Mouse (Mus musculus): Measurements from ENCODE around the gene Ebf1. TPM values are rescaled to one million over a fixed set of nuclear protein-coding genes. Genes with fewer than 3 reads are reported as not detected.

Ebf1 gene
- polyA plus RNA-seq, 1 experiment: 2.8 TPM

DNA sequence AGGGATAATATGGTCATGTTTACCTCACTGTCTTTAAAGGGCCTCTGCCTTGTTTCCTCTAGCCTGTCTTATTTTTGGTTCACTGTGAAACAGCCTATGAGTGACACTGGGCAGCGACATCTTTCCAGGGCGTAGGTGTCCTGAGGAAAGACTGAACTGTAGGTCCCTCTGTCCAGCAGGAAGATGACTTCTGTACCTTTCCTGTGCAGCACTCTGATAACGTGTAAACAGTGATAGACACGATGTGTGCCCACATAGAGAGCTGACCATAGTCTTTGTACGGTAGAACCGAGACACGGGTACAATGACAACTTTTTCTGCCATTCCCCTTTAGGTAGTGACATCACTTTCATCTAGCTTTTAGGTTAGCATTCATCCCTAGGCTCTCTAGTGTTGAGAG is 357.2 kb downstream of the Ebf1 start:
- no peak for DNase-seq (ENCODE audit: low read depth, low spot score)
- 83% methylated on average over 7 of the region's 7 CpGs for WGBS

DNA sequence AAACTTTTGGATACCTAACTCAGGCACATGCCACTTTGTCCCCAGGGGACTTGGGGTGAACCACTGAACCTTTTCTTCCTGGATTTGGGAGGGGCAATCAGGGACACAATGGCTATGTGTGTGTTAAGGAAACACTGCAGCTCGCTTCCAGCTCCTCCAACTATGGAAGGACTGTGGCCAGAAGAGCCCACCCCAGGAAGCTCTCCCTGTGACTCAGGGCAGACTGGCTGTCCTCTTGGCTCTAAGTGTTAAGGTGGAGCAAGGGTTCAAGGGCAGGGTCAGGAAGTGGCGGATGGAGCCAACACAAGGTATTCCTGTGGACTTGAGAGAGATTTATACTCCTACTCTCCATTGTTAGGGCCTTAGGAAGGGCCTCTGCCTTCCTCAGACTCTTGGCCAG is 358.0 kb downstream of the Ebf1 start:
- 50% methylated on average over 2 of the region's 2 CpGs for WGBS
- no peak for DNase-seq (ENCODE audit: low read depth, low spot score)

DNA sequence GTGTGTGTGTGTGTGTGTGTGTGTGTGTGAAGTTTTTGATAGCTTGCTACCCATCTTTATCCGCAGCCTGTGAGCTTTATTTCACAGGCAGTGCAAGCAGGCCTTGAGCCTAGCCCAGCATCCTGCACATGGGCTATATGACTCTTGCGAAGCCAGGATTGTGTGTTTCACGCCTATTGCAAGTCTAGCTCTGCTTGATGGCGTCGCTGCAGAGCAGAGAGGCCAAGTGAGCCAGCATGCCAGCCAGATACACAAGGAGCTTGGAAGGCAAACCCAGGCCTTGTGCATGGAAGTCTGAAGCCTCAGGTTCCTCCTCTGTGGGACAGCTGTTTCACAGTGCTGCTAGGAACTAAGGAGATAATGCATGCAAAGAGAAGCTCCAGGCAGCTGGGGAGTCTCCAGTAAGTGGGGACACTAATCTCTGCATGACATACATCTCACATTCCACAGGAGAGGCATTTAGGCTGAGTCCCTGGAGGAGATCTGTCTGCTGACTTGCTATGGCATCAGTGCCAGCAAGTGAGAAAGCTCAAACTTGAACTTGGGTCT is 359.2 kb downstream of the Ebf1 start:
- WGBS: 90% methylated on average over 5 of the region's 5 CpGs
- no peak for DNase-seq (ENCODE audit: low read depth, low spot score)

DNA sequence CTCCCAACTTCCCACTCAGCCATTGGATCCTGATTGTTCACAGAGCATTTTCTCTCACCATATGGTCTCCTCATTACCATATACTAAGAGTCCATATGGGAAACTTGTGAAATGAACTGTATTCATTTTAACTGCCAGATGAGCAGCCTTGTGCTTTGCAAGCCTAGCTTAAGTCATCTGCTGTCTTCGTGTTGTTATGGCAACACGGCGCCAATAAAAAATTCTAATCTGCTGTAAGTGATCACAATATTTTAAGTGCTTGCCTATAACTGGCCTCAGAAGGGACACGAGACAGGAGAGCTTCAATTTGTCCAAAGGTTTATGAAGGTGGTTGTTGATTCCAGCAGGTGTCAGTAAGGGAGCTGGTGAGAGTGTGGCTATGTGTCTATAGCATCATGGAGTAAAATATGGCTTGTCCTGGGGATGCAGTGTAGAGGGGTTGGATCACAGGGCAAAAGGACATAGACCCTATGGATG is 360.8 kb downstream of the Ebf1 start:
- WGBS: 72% methylated on average over 4 of the region's 4 CpGs
- DNase-seq (ENCODE audit: low read depth, low spot score): no peak

DNA sequence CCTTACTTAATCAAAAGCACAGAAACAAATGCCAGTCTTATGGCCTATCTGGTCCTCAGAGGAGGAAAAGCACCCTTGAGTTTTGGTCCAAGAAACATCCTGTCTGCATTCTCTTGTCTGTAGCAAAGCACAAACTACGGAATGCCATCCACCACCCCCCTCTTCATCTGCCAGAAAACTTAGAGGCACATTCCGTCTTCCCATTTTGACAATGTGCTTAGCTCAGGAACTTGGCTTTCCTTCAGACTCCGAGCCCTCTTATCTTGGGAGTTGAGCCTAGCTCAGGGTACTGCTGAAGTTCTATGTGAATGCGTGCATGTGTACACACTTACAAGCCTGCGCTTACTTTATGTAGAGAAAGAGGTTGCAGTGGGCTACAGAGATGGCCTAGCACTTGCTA is 362.3 kb downstream of the Ebf1 start:
- WGBS: 70% methylated on average over 5 of the region's 5 CpGs
- no peak for DNase-seq (ENCODE audit: low read depth, low spot score)

DNA sequence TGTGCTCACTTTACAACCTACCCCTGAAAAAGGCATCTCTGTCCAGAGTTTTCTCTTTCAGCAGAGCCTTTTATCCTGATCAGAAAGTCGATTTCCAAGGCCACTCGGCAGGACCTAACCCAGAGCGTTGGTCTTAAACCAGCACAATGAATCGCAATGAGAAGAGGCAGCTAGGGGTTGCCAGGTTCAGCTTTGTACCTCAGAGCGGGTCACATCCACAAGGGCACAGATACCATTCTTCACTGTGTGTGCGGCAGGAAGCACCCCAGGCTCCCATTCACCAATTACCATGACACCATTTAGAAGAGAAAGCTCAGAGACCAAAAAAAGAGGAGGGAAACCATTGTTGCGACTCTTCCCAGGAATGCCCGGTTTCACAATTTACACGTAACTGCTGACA is 365.1 kb downstream of the Ebf1 start:
- WGBS: 73% methylated on average over 9 of the region's 9 CpGs
- no peak for DNase-seq (ENCODE audit: low read depth, low spot score)

DNA sequence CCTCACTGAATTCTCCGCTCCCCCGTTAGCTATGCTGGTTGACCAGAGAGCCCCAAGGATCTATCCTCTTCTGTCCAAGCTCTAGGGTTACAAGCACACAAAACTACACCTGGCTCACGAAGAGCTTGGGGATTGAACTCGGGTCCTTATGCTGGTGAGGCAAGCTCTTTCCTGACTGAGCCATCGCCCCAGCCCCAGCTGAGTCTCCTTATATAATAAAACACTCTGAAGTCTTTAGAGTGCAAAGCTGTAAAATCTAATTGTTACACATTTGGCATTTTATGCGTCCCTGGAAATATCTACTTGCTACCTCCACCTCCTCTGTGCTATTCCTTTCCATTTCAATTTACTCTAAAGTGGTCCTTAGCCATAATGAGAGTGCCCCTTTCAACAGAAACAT is 366.8 kb downstream of the Ebf1 start:
- WGBS: 73% methylated on average over 6 of the region's 6 CpGs
- DNase-seq (ENCODE audit: low read depth, low spot score): no peak

DNA sequence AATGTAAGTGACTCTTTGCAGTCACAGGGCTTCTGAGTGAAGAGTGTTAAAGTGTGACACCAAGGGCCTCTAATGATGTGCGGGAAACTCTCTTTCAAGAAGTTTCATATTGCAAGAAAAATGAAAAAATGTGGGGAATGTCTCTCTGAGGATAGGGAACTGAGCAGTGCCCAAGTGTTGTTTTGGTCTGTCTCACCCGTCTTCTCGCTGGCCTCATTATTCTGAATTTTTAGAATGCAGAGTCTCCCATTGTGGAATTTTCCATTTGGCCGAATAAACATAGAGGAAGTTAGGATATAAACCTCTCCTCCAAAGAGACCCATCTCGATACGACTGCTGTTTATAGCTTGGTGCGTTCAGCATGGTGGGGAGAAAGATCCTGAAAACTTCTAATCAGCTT is 367.3 kb downstream of the Ebf1 start:
- WGBS: 62% methylated on average over 7 of the region's 7 CpGs
- DNase-seq (ENCODE audit: low read depth, low spot score): no peak

DNA sequence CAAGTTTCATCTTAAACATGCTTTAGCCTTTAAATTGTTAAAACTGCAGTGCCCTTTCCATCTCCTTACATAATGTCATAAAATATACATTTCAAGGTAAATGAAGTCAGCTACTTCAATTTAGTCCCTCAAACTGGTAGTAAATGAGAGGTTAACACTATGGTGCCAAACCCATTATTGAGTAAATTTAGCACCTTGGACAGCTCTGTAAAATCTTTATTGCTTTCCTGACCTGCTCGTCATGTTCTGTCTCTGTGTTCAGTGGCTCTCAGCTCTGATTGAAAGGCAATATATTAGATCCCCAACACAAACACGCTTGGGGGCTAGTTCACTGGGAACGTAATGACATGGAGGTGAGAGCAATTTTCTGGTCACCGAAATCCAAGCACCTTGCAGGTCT is 370.7 kb downstream of the Ebf1 start:
- 20% methylated on average over 4 of the region's 4 CpGs for WGBS
- DNase-seq (ENCODE audit: low read depth, low spot score): no peak

DNA sequence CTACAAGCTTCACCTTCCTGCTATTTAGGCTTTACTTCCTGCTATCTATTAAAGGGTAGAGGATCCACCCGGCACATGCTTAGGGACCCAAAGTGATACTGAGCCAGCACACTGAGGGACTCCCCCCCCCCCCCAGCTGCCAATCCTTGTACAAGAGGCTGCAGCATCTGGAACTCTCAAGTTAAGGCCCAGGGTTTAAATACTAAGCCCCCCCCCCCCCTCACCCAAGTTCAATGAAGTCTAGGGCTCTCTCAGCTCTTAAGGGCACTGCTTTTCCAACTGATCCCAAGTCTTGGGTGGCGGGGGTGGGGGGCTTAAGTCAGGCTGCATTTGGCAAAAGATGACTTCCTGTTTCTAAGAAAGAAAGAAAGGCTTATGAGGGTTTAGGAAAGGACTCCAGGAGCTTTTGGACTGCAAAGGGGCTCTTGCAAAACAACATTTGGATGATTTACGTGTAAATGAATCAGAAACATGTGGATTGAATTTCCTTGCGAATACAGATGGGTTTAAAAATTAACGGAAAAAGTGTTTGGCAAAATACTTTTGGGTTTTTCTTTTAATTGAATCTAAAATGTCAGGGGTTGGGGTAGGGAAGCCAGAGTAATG is 385.7 kb downstream of the Ebf1 start:
- 67% methylated on average over 5 of the region's 5 CpGs for WGBS
- no peak for DNase-seq (ENCODE audit: low read depth, low spot score)

DNA sequence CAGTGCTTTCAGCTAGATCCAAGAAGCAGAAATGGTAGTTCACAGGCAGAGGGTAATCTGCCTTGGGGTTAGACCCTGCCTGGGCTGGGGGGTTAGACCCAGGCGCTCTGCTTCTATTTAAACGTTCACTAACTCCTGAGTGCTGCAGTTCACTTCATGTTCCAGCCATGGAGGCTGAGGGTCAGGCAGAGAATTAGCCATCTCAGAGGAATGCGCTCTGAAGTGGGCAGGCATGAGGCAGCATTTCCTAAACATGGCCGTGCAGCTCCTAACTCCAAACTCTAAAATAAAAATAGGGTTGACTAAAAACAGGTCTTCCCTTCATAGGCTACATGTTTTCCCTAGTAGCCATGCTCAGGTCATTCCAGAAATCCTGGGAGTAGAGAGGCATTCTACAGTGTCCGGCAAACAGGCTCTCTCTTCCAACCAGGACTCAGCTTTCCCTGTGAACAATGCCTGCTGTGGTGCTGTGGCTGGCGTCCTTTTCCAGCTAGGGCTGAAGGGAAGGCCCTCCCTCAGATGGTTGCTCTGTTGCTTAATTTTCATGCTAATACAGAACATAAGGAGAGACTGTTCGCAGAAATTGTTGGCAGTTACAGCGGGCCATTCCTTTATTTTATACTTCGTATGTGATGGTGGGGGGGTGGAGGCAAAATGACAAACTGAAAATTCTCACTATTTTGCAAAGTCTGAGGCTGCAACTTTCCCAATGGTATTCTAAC is 386.8 kb downstream of the Ebf1 start:
- no peak for DNase-seq (ENCODE audit: low read depth, low spot score)

DNA sequence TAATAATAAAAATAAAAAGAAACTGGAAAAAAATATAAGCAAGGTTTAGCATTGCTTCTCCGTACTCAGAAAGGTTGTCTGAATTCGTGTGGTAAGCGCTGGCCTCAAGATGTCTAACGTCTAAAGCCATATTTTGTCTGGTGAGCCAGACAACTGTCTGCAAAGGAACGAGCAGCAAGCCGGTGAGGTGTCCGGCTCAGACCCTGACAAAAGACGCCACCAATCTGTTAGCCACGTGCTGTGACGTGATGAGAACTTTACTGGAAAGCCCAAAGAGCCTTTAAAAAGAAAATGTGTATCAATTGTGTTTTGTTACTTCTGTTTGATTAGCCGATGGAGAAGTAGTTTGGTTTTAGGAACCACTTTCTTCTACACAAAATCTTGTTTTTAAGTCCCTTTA is 390.2 kb downstream of the Ebf1 start:
- DNase-seq (ENCODE audit: low read depth, low spot score): no peak
- 83% methylated on average over 11 of the region's 11 CpGs for WGBS

More for the DNA sequence above, 386.8 kb downstream of the Ebf1 start:
- WGBS: 68% methylated on average over 9 of the region's 9 CpGs

DNA sequence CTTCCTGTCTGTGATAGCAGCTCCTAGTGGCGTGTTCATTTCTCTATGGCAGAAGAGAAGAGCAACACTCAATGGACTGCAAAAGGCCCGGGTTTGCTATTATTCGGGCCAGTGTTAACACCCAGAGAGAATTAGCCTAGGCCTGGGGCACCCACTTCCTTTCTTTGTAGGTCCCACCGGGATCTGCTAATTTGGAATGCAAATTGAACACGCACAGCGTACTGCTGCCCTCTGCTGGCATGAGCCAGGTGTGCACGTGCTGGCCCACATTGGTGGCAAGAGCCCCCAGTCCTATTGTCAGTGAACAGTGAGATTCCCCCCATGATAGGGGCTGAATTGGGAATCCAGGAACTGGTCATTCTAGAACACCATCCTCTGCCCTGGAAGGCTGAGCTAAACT is 391.0 kb downstream of the Ebf1 start:
- 3% methylated on average over 7 of the region's 7 CpGs for WGBS
- peak; percentile 16 for DNase-seq (ENCODE audit: low read depth, low spot score)

DNA sequence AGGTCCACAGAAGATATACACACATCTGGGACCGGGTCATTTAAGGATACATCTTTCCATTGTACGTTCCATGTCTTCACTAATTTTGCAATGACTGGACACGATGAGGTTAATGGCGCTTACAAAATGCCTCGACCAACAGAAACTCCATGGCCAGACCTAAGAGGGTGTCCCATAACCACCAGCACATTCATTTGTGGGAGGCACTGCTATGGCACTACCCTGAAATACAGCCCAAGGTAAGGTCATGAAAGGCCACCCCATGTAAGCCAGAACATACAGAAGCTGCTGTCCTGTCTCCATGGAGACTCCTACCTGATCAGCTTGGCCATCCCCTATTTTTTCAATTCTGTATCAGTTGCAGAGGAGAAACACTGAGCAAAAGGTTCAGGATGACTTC is 391.6 kb downstream of the Ebf1 start:
- WGBS: 86% methylated on average over 5 of the region's 5 CpGs
- no peak for DNase-seq (ENCODE audit: low read depth, low spot score)

DNA sequence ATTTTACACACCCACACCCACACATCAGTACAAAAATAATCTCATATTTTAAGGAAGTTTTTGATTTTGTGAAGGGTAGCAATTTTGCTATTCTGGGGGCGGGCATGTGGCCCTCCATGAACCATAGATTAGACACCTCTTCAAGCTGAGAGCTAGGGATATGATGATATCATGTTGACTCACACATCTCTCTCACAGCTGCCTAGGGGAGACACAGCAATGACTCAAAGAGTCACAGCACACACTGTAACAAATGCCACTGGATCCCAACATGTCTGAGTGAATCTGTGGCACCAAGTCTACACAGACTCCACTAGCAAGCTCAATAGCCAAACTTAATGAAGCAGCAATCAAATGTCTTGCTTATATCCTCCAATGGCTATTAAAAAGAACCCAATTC is 395.0 kb downstream of the Ebf1 start:
- WGBS: 84% methylated on average over 1 of the region's 1 CpGs
- DNase-seq (ENCODE audit: low read depth, low spot score): no peak

DNA sequence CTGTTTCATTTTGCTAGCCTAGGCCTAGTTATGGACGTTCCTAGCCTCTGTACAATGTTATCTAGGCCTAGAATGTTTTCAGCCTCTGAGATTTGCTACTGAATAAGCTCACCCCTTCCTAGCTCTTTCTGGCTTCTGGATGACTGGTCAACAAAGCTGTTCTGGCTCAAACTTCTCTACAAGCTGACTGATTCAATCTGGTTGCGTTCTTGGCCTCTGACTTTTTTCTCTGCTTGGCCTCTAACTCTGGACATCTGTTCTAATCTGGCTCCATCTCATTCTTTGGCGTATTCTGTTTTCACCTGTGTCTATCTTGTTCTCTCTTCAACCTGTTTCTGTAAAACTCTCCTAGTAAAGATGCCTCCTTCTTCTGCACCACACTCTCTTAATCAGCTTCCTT is 400.4 kb downstream of the Ebf1 start:
- DNase-seq (ENCODE audit: low read depth, low spot score): no peak
- WGBS: 48% methylated on average over 3 of the region's 3 CpGs

DNA sequence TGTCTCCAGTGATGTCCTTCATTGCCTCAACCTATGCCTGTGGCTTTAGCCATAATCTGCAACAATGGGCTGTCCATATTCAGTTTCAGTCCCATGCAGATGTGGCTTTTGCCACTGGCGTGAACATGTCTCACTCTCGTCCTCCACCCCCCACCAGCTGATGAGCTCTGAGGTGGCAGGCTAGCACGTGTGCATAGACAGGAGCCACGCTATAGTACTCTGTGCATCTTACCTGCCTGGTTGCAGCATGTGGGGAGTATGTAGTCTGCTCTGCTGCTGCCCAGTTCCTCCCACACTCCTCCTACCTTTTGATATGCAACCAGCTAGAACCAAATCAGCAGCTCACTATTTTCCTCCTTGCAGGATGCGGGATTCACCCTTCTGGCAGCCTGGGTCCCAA is 408.9 kb downstream of the Ebf1 start:
- DNase-seq (ENCODE audit: low read depth, low spot score): no peak
- 84% methylated on average over 5 of the region's 5 CpGs for WGBS

DNA sequence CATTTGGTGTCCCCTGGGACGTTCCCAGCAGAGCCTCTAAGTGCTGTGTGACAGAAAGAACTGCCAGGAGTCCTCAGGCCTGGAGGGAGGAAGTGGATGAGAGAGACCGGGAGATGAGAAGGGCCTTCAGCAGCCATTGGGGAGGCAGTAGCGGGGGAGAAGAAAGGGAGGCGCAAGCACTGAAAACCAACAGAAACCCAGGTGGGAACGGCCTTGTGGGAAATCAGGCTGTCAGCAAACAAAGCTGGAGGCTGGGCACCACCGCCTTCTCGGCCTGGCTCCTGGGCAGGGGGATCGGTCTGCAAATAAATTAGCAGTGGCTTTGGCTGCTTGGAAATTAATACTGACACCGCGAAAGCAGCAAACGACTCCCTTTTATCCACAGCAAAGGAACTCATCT is 409.6 kb downstream of the Ebf1 start:
- DNase-seq (ENCODE audit: low read depth, low spot score): no peak
- WGBS: 31% methylated on average over 11 of the region's 11 CpGs

DNA sequence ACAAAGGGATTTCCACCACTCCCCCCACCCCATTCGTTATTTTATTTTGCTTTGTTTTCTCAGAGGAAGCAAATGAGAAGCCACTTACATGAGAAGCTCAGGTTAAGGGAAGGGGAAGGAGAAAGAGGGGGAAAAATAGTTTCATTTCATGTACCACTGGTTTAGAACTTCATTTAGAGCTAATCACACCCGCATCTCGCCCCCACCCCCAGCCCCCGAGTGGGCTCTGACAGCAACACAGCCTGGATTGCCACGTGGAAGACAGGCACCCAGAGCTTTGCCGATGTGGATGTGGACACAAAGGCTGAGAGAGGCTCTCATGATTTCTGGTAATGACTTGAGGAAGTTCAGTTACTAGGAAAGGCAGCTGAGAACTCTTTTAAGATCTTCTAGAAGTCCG is 410.0 kb downstream of the Ebf1 start:
- DNase-seq (ENCODE audit: low read depth, low spot score): no peak
- WGBS: 58% methylated on average over 7 of the region's 7 CpGs

DNA sequence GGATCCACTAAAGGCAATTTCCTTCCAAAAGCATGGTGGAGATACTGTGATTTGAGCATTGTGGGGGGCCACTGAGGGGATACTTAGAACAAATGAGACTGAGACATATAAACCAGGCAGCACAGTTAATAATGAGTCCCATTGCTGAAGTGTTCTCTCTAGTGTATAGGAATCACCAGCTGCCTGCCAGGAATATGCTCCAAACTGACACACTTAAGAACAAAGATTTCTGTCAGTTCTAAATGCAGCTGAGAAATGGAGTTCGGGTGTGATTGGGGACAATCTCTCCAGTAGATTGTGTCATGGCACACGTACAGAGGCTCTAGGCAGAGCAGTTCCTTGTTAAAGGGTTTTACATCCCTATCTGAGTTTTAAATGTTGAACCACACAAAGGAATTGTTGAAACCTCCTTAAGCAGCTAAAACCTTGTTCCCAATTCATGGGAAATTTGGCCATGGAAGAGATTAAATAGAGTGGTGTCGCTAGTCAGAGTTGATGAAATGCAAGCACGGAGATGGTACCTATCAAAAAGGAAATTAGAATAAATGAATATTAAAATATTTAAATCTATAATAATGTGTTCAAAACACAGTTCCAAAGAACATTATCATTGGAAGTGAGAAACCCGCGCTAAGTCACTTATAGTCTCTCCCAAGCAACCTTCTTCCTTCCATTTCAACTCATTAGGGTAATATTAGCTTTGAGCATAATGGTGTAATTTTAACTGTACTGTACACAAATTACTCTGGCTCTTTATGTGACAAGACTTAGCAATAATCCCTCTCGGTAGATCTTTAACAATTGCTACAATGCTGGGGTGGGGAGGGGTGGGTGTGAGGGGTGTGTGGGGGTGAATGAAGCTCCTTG is 438.9 kb downstream of the Ebf1 start:
- WGBS: 86% methylated on average over 7 of the region's 7 CpGs
- no peak for DNase-seq (ENCODE audit: low read depth, low spot score)

Measured in large intestine, adult 2 months (tissue).